Mouse (Mus musculus): ENCODE measurements around the gene Ptpn21.

Gene Ptpn21

GRCm38 (mm10) chr12:98736951-98737800, at the start of gene Ptpn21:
Ptpn21 (minus strand) TSS chr12:98737405.
- no peak for DNase-seq (ENCODE audit: extremely low read depth, low read depth)

DNA sequence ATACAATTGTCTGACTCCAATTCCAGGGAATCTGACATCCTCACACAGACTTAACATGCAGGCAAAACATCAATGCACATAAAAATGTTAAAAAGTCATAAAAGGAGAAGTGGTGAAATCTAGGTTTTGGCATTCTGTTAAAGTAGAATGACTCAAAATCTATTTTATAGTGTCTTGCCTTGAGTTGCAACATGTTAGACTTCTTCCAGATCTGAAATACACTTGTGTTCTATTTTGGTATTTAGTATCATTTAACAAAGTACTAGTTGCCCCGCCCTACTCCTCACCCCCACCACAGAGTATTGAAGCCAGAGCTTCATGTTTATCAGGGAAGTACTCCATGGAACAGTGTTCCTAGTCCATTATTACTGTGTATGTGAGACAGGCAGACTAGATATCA, 47.0 kb upstream of the Ptpn21 start:
- no peak for DNase-seq (ENCODE audit: extremely low read depth, low read depth)

DNA sequence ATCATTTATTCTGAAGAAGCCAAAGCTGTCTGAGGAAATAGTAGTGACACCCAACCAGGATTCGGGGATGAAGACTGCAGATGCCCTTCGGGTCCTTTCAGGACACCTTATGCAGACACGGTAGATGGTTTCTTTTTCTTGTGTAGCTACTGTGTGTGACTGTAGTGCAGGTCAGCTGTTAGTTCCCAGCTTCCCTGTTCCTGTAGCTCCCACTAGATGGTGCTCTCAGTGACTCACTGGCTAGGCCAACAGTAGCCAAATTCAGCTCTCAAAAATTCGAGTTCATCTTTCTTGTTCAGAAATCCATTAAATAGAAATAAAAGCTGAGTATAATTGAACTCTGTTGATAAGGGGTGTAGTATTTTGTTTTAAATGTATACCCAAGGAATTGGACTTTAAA, 41.9 kb upstream of the Ptpn21 start:
- DNase-seq (ENCODE audit: extremely low read depth, low read depth) = peak; percentile 18

DNA sequence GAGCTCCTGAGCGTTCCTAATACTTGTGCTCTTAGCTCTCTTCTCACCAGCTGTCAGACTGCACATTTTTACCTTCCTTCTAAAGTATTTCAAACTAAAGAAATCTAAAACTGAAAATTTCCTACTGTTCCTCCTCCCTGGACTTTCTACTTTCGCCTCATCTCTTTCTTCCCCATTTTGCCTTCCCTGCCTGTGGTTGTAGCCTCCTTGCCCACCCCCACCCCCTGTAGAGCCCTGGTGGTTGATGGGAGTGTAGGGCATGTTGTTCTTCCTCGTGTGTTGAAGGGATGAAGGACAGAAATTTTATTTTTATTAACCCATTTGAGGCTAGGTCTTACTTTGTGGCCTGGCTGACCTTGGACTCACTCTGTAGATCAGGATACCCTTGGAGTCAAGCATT, 40.3 kb upstream of the Ptpn21 start:
- DNase-seq (ENCODE audit: extremely low read depth, low read depth) = no peak

- DNase-seq (ENCODE audit: extremely low read depth, low read depth) = no peak
Observed at GRCm38 (mm10) chr12:98766241-98766640, 29.0 kb upstream of the Ptpn21 start.

GRCm38 (mm10) chr12:98759700-98760099, 22.5 kb upstream of the Ptpn21 start:
- no peak for DNase-seq (ENCODE audit: extremely low read depth, low read depth)

DNA sequence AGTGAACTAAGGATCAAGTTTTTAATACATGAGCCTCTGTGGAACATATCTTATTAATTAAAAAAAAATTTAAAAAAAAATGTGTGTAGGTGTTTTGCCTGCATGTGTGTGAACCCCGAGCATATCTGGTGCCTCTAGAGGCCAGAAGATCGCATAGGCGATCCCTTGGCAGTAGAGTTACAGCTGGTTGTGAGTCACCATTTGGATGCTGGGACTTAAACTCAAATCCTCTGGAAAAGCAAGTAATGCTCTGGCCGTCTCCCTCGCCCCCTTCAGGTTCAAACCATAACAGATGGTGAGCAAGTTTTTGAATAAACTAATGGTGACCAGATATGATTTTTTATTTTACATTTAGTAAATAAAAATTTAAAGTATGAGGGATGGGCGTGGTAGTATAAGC, 20.4 kb upstream of the Ptpn21 start:
- no peak for DNase-seq (ENCODE audit: extremely low read depth, low read depth)

DNA sequence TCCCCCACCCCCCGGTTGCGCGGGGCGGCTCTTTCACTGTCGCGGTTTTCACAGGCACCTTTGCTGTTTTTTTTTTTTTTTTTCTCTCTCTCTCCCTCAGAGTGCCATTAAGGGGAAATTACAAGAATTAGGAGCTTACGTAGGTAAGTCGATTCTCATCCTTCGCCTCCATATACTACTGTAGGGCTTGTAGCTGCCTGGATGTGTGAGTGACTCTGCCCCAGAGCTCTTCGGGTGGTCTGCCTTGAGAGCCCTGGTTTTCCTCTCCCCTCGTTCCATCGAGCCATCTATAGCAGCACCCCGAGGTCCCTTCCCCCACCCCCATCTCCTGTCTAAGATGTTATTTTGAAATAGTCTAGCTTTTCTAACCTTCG, 10.2 kb upstream of the Ptpn21 start:
- DNase-seq (ENCODE audit: extremely low read depth, low read depth) = peak; percentile 30

DNA sequence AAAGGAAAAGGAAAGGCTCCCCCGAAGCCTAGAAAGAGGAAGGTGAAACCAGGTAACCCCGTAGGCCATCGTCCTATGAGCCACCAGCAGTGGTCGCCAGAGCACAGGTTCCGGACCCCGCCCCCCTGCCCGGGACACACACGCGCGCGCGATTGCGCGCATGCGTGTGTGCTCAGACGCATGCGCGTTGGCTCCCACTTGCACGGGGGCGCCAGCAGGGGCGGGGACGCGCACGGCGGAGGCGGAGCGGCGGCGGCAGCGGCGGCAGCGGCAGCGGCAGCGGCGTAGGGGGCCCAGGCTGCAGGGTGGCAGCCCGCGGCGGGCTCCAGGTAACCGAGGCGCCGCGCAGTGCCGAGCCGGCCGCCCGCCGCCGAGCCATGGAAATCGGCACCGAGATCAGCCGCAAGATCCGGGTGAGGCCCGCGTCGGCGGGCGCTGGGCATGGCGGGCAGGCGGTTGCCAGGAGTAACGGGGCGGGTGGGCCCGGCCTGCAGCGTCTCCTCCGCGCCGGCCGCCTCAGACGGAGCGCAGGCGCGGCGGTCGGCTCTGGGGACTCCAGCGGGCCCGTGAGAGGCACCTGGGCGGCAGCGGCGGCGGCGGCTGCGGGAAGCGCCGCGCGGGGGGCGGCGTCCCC, 9.7 kb upstream of the Ptpn21 start, which contains the start of gene Zc3h14:
TSS of gene Zc3h14 (plus strand) at position 219 of the 634 bp plus-strand sequence.
- DNase-seq (ENCODE audit: extremely low read depth, low read depth) = peak; percentile 77

DNA sequence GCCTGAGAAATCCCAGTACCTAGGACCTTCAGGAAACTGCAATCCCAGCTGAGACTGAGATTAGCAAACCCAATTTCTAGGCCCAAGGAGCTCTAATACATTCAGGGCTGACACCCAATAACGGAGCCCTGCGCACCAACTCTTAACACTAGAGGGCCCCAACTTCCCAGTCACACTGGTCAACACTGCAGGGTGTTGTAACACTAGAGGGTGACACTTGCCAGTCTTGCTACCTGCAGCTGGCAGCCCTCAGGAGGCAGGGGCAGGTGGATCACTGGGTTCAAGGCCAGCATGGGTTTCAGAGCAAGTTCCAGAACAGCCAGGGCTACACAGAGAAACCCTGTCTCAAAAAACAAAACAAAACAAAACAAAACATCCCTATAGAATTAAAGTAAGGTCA, 8.9 kb upstream of the Ptpn21 start:
- peak; percentile 79 for DNase-seq (ENCODE audit: extremely low read depth, low read depth)

DNA sequence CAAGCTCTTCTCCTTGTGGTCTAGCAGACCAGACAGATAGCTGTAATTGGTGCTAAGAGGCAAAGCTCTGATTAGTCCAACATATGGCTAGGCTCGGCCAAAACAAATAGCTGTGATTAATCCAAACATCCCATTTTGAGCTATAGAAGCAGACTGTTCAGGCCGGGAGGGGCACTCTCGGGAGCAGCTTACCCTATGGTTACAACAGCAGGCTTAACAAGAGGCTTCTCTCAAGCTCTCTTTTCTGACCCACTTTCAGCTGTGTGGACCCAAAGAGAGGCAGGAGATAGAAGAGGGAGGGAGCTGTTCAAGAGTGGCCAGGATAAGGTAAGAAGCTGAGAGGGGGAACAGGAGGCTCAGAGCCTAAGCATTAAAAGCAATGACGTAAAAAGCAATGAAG, 8.4 kb upstream of the Ptpn21 start:
- DNase-seq (ENCODE audit: extremely low read depth, low read depth) = no peak

DNA sequence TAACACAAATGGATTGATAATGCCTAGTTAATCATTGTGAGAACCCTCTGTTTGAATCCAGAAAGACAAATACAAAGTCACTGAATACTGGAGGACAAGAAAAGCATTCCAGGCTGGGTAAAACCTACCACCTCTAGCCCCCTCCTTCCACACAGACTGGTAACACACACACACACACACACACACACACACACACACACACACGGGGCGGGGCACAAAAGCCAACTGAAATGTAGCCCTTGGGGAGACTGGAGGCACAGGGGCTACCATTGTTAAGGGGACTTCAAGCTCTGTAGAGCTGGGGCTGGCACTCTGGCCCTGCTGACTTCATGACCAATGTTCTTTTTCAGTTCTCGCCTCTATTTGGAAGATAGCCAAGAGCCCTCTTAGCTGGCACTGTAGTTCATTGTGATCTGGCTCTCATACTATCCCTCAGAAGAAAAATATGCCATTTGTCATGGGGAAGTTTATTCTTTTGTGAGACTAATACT, 3.9 kb upstream of the Ptpn21 start:
- DNase-seq (ENCODE audit: extremely low read depth, low read depth) = no peak

- no peak for DNase-seq (ENCODE audit: extremely low read depth, low read depth)
Observed at GRCm38 (mm10) chr12:98737801-98738350, 671 bp upstream of the Ptpn21 start.

- DNase-seq (ENCODE audit: extremely low read depth, low read depth) = peak; percentile 66
Observed at GRCm38 (mm10) chr12:98734880-98735801, 2.1 kb downstream of the Ptpn21 start.

DNA sequence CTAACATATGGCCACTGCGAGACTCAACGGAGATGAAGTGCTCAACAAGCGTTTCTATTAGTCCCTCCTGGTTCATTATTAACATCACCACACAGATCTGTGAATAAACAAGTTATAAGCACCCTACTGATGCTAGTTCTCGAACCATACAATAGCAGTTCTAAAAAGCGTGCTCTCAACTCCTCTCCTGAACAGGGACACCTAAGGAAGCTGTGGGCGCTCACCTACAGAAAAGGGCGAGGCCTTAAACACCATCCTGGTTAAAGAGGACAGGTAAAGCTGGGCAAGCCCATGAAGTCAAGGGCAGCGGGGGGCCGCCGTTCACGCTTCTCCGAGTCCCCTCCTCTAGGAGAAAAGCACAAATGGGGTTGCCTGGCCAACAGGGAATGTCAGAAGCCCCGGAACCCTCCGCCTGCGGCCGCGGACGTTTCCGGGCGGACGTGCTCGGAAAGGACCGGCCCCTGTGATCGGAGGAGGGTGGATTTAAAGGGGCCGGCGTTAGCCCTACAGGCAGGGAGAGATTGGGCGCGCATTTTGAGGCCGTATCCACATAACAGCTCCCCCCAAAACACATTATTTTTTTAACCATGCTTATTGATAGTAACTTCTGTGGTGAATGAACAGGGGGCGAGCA, 2.8 kb downstream of the Ptpn21 start:
- peak; percentile 83 for DNase-seq (ENCODE audit: extremely low read depth, low read depth)

- no peak for DNase-seq (ENCODE audit: extremely low read depth, low read depth)
Observed at GRCm38 (mm10) chr12:98733776-98734175, 3.4 kb downstream of the Ptpn21 start.

DNA sequence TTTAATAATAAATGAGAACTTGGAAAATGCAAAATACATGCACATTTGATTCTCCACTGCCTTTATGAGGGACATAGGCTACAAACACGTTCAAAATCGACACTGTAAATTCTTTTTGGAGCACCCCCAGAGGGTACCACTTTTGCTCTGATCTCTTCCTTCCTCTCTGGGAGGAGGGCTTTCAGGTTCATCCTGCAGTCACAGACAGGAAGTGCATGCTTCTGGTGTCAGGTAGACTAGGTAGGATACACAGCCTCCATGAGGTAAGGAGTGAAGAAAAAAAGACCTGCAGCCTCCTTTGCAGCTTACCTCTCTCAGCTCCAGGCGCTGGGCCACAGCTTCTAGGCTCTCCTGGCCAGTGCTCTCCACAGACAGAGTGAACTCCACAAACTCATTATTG, 4.0 kb downstream of the Ptpn21 start:
- DNase-seq (ENCODE audit: extremely low read depth, low read depth) = peak; percentile 24

DNA sequence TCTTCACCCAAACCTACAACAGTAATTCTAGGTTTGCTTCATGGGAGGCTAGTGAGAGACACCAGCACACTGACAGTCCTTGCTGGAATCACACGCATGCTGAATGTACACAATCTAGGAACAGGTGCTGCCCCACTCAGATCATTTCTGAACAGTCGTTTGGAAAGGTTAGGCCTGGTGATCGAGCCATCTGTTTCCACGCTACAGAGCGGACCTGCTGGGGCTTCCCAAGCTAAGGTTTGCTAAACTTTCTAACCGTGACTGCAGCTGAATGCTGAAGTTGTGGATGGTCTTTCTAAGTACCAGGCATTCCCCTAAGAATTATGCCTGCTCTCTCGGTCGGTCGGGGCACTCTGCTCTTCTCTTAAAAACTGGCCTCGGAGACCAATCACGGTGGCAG, 6.5 kb downstream of the Ptpn21 start:
- no peak for DNase-seq (ENCODE audit: extremely low read depth, low read depth)

DNA sequence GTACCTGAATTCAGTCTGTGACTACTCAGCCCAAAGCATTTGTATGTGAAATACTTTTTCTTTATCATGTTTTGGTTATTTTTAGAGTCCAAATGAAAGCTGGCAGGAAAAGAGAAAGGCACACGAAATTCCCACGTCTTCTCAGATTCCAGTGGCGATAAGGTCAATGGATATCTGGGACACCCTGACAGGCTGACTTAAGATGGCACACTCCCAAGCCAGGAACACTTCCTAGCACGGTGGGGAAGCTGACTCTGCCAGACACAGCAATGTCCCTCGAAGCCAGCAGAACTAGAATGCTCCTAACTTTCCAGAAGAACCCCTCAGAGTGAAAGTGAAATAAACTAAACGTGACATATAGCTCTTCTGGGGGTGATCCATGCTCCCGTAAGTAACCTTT, 10.0 kb downstream of the Ptpn21 start:
- no peak for DNase-seq (ENCODE audit: extremely low read depth, low read depth)

- no peak for DNase-seq (ENCODE audit: extremely low read depth, low read depth)
Observed at GRCm38 (mm10) chr12:98726078-98726477, 11.1 kb downstream of the Ptpn21 start.

GRCm38 (mm10) chr12:98724976-98725375, 12.2 kb downstream of the Ptpn21 start:
- DNase-seq (ENCODE audit: extremely low read depth, low read depth) = no peak

All from MEL-GATA-1-ER (cell line).